Mouse (Mus musculus): ENCODE data around the gene Myrfl. TPM values are rescaled to one million over a fixed set of nuclear protein-coding genes. Genes with fewer than 3 reads are reported as not detected.

Gene Myrfl
- polyA plus RNA-seq, 1 experiment, result not detected

GRCm38 (mm10) chr10:116810738-116811137, 86.0 kb downstream of the Myrfl start:
- TF ChIP-seq MAX (IDR thresholded peaks at IDR 0.05) (no peak), FOSL1 (IDR thresholded peaks at IDR 0.05; ENCODE audit: insufficient read depth, low read length, poor library complexity, severe bottlenecking) (no peak), MYOG (IDR thresholded peaks at IDR 0.05; ENCODE audit: control insufficient read depth, extremely low read depth, insufficient read length) (no peak), USF1 (IDR thresholded peaks at IDR 0.05; ENCODE audit: low read depth) (no peak), MYOD1 (IDR thresholded peaks at IDR 0.05; ENCODE audit: control insufficient read depth, insufficient read length, low read depth) (no peak)
- H3K27me3 ChIP-seq (ENCODE audit: control insufficient read depth, insufficient read depth, insufficient read length), result peaks cover 7% of the 10 kb centered on the region
- H3K36me3 ChIP-seq (ENCODE audit: control insufficient read depth, insufficient read depth), result no peaks in the 10 kb centered on the region
- H3K79me3 ChIP-seq (ENCODE audit: low read depth), result no peaks in the 10 kb centered on the region
- H3K79me2 ChIP-seq (ENCODE audit: control insufficient read depth, insufficient read depth), result no peaks in the 10 kb centered on the region
- H3ac ChIP-seq (ENCODE audit: control insufficient read depth, insufficient read length, low read depth), result no peak overlapping the region
- H3K4me3 ChIP-seq (ENCODE audit: insufficient read depth, poor library complexity, severe bottlenecking), result no peak overlapping the region

- Histone ChIP-seq H3K27me3 (ENCODE audit: control insufficient read depth, insufficient read depth, insufficient read length) (no peaks in the 10 kb centered on the region), H3K79me2 (ENCODE audit: control insufficient read depth, insufficient read depth) (no peaks in the 10 kb centered on the region), H3ac (ENCODE audit: control insufficient read depth, insufficient read length, low read depth) (no peak overlapping the region), H3K36me3 (ENCODE audit: control insufficient read depth, insufficient read depth) (no peaks in the 10 kb centered on the region), H3K4me3 (ENCODE audit: insufficient read depth, poor library complexity, severe bottlenecking) (no peak overlapping the region), H3K79me3 (ENCODE audit: low read depth) (no peaks in the 10 kb centered on the region)
- no peak for TF ChIP-seq CEBPB (IDR thresholded peaks at IDR 0.05; ENCODE audit: low read depth)
- TF ChIP-seq USF1 (IDR thresholded peaks at IDR 0.05; ENCODE audit: low read depth), result peak; percentile 35
These were observed 87.3 kb downstream of the Myrfl start for GRCm38 (mm10) chr10:116809383-116809782.

GRCm38 (mm10) chr10:116808556-116809353, 88.0 kb downstream of the Myrfl start:
- no peak overlapping the region for H3ac ChIP-seq (ENCODE audit: control insufficient read depth, insufficient read length, low read depth)
- H3K4me3 ChIP-seq (ENCODE audit: insufficient read depth, poor library complexity, severe bottlenecking), result no peak overlapping the region
- H3K27me3 ChIP-seq (ENCODE audit: control insufficient read depth, insufficient read depth, insufficient read length), result no peaks in the 10 kb centered on the region
- no peaks in the 10 kb centered on the region for H3K79me2 ChIP-seq (ENCODE audit: control insufficient read depth, insufficient read depth)
- no peak for TF ChIP-seq USF1 (IDR thresholded peaks at IDR 0.05; ENCODE audit: low read depth)
- TF ChIP-seq CEBPB (IDR thresholded peaks at IDR 0.05; ENCODE audit: low read depth), result no peak
- TF ChIP-seq CTCF (IDR thresholded peaks at IDR 0.05; ENCODE audit: control insufficient read depth, insufficient read depth, insufficient read length), result no peak
- TF ChIP-seq MYOD1 (IDR thresholded peaks at IDR 0.05; ENCODE audit: control insufficient read depth, insufficient read length, low read depth), result no peak
- no peak for TF ChIP-seq MAX (IDR thresholded peaks at IDR 0.05)
- TF ChIP-seq FOSL1 (IDR thresholded peaks at IDR 0.05; ENCODE audit: insufficient read depth, low read length, poor library complexity, severe bottlenecking), result no peak
- TF ChIP-seq MYOG (IDR thresholded peaks at IDR 0.05; ENCODE audit: control insufficient read depth, extremely low read depth, insufficient read length), result no peak
- no peaks in the 10 kb centered on the region for H3K79me3 ChIP-seq (ENCODE audit: low read depth)
- H3K36me3 ChIP-seq (ENCODE audit: control insufficient read depth, insufficient read depth), result no peaks in the 10 kb centered on the region

GRCm38 (mm10) chr10:116802178-116802794, 94.4 kb downstream of the Myrfl start:
- Histone ChIP-seq H3K4me3 (ENCODE audit: insufficient read depth, poor library complexity, severe bottlenecking) (no peak overlapping the region), H3K79me2 (ENCODE audit: control insufficient read depth, insufficient read depth) (no peaks in the 10 kb centered on the region), H3K79me3 (ENCODE audit: low read depth) (no peaks in the 10 kb centered on the region), H3ac (ENCODE audit: control insufficient read depth, insufficient read length, low read depth) (no peak overlapping the region), H3K36me3 (ENCODE audit: control insufficient read depth, insufficient read depth) (no peaks in the 10 kb centered on the region), H3K27me3 (ENCODE audit: control insufficient read depth, insufficient read depth, insufficient read length) (peaks cover 9% of the 10 kb centered on the region)
- no peak for TF ChIP-seq CTCF (IDR thresholded peaks at IDR 0.05; ENCODE audit: control insufficient read depth, insufficient read depth, insufficient read length)
- no peak for TF ChIP-seq MAX (IDR thresholded peaks at IDR 0.05)
- TF ChIP-seq USF1 (IDR thresholded peaks at IDR 0.05; ENCODE audit: low read depth), result no peak
- TF ChIP-seq MYOG (IDR thresholded peaks at IDR 0.05; ENCODE audit: control insufficient read depth, extremely low read depth, insufficient read length), result no peak
- no peak for TF ChIP-seq FOSL1 (IDR thresholded peaks at IDR 0.05; ENCODE audit: insufficient read depth, low read length, poor library complexity, severe bottlenecking)
- no peak for TF ChIP-seq MYOD1 (IDR thresholded peaks at IDR 0.05; ENCODE audit: control insufficient read depth, insufficient read length, low read depth)
- TF ChIP-seq CEBPB (IDR thresholded peaks at IDR 0.05; ENCODE audit: low read depth), result no peak

GRCm38 (mm10) chr10:116801281-116801680, 95.4 kb downstream of the Myrfl start:
- no peak overlapping the region for H3K4me3 ChIP-seq (ENCODE audit: insufficient read depth, poor library complexity, severe bottlenecking)
- TF ChIP-seq MYOG (IDR thresholded peaks at IDR 0.05; ENCODE audit: control insufficient read depth, extremely low read depth, insufficient read length) (no peak), MYOD1 (IDR thresholded peaks at IDR 0.05; ENCODE audit: control insufficient read depth, insufficient read length, low read depth) (no peak), USF1 (IDR thresholded peaks at IDR 0.05; ENCODE audit: low read depth) (no peak), FOSL1 (IDR thresholded peaks at IDR 0.05; ENCODE audit: insufficient read depth, low read length, poor library complexity, severe bottlenecking) (no peak), MAX (IDR thresholded peaks at IDR 0.05) (no peak), CEBPB (IDR thresholded peaks at IDR 0.05; ENCODE audit: low read depth) (no peak), CTCF (IDR thresholded peaks at IDR 0.05; ENCODE audit: control insufficient read depth, insufficient read depth, insufficient read length) (no peak)
- no peaks in the 10 kb centered on the region for H3K79me3 ChIP-seq (ENCODE audit: low read depth)
- no peak overlapping the region for H3ac ChIP-seq (ENCODE audit: control insufficient read depth, insufficient read length, low read depth)
- H3K27me3 ChIP-seq (ENCODE audit: control insufficient read depth, insufficient read depth, insufficient read length), result peaks cover 9% of the 10 kb centered on the region
- no peaks in the 10 kb centered on the region for H3K79me2 ChIP-seq (ENCODE audit: control insufficient read depth, insufficient read depth)
- no peaks in the 10 kb centered on the region for H3K36me3 ChIP-seq (ENCODE audit: control insufficient read depth, insufficient read depth)

All from C2C12 (cell line).